Mouse (Mus musculus): ENCODE results near the gene Oxsr1.

- TF ChIP-seq CTCF (IDR thresholded peaks at IDR 0.05; ENCODE audit: low read depth) (no peak), EP300 (IDR thresholded peaks at IDR 0.05; ENCODE audit: low read depth) (no peak)
These were observed 66.1 kb downstream of the Oxsr1 start for GRCm38 (mm10) chr9:119256161-119256560.

All from liver, postnatal 0 days (tissue).